Mouse (Mus musculus): ENCODE data around the gene Fes. TPM values are rescaled to one million over a fixed set of nuclear protein-coding genes. Genes with fewer than 3 reads are reported as not detected.
"Not testable (repeated sequence)": the region's sequence is repeated elsewhere in the genome, so short reads cannot be mapped to it uniquely, and the experiment has no call there.

Fes gene
- polyA plus RNA-seq, 1 experiment from 2014 or later = 8.0 TPM

DNA sequence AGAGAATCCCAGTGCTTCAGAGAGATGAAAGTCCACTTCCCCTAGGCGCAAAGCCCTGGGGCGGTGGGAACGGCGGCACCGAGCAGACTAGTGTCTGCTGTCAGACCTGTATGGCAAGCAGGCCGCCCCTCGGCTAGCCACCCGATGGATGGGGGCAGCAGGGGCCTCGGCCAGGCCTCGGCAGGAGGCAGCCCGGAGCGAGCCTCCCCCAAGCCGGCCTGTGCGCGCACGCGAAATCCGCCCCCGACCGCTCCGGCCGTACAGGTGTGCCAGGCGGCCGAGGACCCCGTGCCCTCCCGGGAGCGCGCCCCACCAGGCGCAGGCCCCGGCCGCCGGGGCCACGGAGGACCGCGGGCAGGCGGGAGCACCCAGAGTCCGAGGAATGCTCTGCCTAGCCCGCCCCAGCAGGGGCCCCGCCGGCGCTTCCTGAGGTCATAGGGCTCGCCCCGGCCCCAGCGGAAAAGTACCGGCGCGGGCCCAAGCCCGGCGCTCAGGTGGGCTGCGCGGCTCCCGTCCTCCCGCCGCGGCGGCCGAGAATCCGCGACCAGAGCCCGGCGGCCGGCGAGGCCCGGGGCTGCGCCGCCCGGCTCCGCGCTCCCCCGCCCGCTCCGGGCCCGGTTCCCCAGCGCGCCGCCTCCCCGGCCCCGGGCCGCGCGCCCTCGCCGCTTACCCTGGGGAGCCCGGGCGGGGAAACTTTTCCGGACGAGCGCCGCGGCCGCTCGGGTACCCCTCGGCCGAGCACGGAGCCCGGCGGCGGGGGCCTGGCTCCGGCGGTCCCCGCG lies 14.3 kb upstream of the Fes start:
- ATAC-seq (replicated peaks; ENCODE audit: low FRiP score, low TSS enrichment, low read depth) (peak; percentile 63), DNase-seq (ENCODE audit: low spot score) (peak; percentile 79)

GRCm38 (mm10) chr7:80401041-80401859 lies 13.5 kb upstream of the Fes start:
- peak overlapping the region; percentile 84 for H3K4me2 ChIP-seq (ENCODE audit: low read length)
- H3K36me3 ChIP-seq (ENCODE audit: control insufficient read depth, insufficient read depth, low read length) = peaks cover 17% of the 10 kb centered on the region
- peak overlapping the region; percentile 92 for H3K9ac ChIP-seq (ENCODE audit: low read length)
- peak overlapping the region; percentile 57 for H3K4me3 ChIP-seq (ENCODE audit: low read depth, low read length)
- DNase-seq (ENCODE audit: low spot score) = peak; percentile 68
- no peak for ATAC-seq (replicated peaks; ENCODE audit: low FRiP score, low TSS enrichment, low read depth)
- H3K9me3 ChIP-seq (ENCODE audit: control insufficient read depth, low read length) = no peaks in the 10 kb centered on the region
- 26% methylated on average over 5 of the region's 5 CpGs for WGBS
- no peaks in the 10 kb centered on the region for H3K27me3 ChIP-seq (replicated peaks; ENCODE audit: control insufficient read depth, insufficient read depth, low read length)
- peak overlapping the region; percentile 77; the same call in 1 of the 2 replicates for H3K27ac ChIP-seq (ENCODE audit: low read depth)
- peaks cover 25% of the 10 kb centered on the region for H3K4me1 ChIP-seq (replicated peaks; ENCODE audit: control insufficient read depth, insufficient read depth, low read length)

More for the DNA sequence above, 14.3 kb upstream of the Fes start:
- peak overlapping the region; percentile 84 for H3K4me2 ChIP-seq (ENCODE audit: low read length)
- WGBS = 1% methylated on average over 81 of the region's 102 CpGs
- peak overlapping the region; percentile 57 for H3K4me3 ChIP-seq (ENCODE audit: low read depth, low read length)
- peak overlapping the region; percentile 92 for H3K9ac ChIP-seq (ENCODE audit: low read length)
- H3K9me3 ChIP-seq (ENCODE audit: control insufficient read depth, low read length) = no peaks in the 10 kb centered on the region
- H3K27me3 ChIP-seq (replicated peaks; ENCODE audit: control insufficient read depth, insufficient read depth, low read length) = no peaks in the 10 kb centered on the region
- peak overlapping the region; percentile 77 for H3K27ac ChIP-seq (ENCODE audit: low read depth)
- peaks cover 25% of the 10 kb centered on the region for H3K4me1 ChIP-seq (replicated peaks; ENCODE audit: control insufficient read depth, insufficient read depth, low read length)
- peaks cover 10% of the 10 kb centered on the region for H3K36me3 ChIP-seq (ENCODE audit: control insufficient read depth, insufficient read depth, low read length)

- WGBS = 76% methylated on average over 6 of the region's 6 CpGs
- Histone ChIP-seq H3K9ac (ENCODE audit: low read length) (no peak overlapping the region), H3K9me3 (ENCODE audit: control insufficient read depth, low read length) (no peaks in the 10 kb centered on the region), H3K27ac (ENCODE audit: low read depth) (no peak overlapping the region), H3K36me3 (ENCODE audit: control insufficient read depth, insufficient read depth, low read length) (peaks cover 22% of the 10 kb centered on the region), H3K4me1 (replicated peaks; ENCODE audit: control insufficient read depth, insufficient read depth, low read length) (peaks cover 25% of the 10 kb centered on the region), H3K4me3 (ENCODE audit: low read depth, low read length) (no peak overlapping the region), H3K27me3 (replicated peaks; ENCODE audit: control insufficient read depth, insufficient read depth, low read length) (no peaks in the 10 kb centered on the region), H3K4me2 (ENCODE audit: low read length) (peak overlapping the region; percentile 84; the same call in 1 of the 2 replicates)
- no peak for ATAC-seq (replicated peaks; ENCODE audit: low FRiP score, low TSS enrichment, low read depth)
- DNase-seq (ENCODE audit: low spot score) = no peak
Measured at GRCm38 (mm10) chr7:80400571-80400970, 12.8 kb upstream of the Fes start.

DNA sequence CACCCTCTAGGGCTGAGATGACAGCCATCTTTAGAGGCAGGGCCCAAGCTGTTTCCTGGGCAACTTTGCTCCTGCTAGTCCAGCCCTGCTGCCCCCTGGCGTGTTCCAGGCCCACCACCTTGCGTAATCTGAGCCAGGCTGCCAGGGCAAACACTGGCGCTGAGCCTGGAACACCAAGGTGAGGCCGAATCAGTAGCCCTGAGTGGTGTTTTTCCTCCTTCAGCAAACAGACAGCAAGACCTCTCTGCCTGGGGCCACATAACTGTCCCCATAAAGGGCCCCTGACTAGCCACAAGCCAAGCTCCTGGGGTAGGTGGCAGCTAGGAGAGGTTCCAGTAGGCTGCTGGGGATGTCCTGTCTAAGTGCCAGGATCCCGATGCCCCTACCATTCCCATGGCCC lies 12.4 kb upstream of the Fes start:
- no peak overlapping the region for H3K27ac ChIP-seq (ENCODE audit: low read depth)
- H3K27me3 ChIP-seq (replicated peaks; ENCODE audit: control insufficient read depth, insufficient read depth, low read length) = no peaks in the 10 kb centered on the region
- no peak overlapping the region for H3K9ac ChIP-seq (ENCODE audit: low read length)
- H3K4me2 ChIP-seq (ENCODE audit: low read length) = no peak overlapping the region
- ATAC-seq (replicated peaks; ENCODE audit: low FRiP score, low TSS enrichment, low read depth) = no peak
- DNase-seq (ENCODE audit: low spot score) = no peak
- H3K9me3 ChIP-seq (ENCODE audit: control insufficient read depth, low read length) = no peaks in the 10 kb centered on the region
- H3K4me3 ChIP-seq (ENCODE audit: low read depth, low read length) = no peak overlapping the region
- 57% methylated on average over 5 of the region's 5 CpGs for WGBS
- peaks cover 26% of the 10 kb centered on the region for H3K36me3 ChIP-seq (ENCODE audit: control insufficient read depth, insufficient read depth, low read length)
- H3K4me1 ChIP-seq (replicated peaks; ENCODE audit: control insufficient read depth, insufficient read depth, low read length) = peaks cover 25% of the 10 kb centered on the region

DNA sequence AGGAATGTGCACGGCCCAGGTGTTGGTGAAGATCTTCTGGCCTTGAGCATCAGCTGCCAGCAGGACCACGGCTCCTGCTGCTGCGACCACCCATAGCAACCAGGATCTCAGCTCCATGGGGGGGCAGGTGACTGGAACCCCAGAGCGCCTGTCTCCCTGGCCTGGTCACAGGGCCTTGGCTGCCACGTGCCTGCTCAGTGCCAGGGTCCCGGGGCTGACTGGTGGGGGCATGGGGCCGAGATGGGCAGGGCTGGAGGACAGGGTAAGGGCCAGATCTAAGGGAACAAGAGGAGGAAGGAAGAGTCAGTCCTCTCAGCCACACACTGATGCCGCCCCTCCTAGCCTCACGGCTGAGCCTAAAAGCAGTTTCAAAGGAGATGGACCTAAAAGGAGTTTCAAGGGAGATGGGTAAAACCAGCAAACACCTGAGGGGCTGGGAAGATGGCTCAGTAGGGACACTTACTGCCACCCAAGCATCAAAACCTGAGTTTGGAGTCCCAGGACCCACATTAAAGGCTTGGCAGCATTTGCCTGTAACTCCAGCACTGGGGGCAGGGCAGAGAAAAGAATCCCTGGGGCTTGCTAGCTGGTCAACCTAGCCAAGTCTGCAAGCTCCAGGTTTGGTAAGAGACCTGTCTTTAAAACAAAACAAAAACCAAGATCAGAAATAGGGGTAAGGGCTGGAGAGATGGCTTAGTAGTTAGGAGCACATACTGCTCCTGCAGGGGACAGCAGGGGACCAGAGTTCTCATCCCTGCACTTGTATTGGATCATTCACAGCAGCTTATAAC lies 11.1 kb upstream of the Fes start:
- Histone ChIP-seq H3K4me2 (ENCODE audit: low read length) (no peak overlapping the region), H3K27me3 (replicated peaks; ENCODE audit: control insufficient read depth, insufficient read depth, low read length) (no peaks in the 10 kb centered on the region), H3K36me3 (ENCODE audit: control insufficient read depth, insufficient read depth, low read length) (peaks cover 36% of the 10 kb centered on the region), H3K27ac (ENCODE audit: low read depth) (no peak overlapping the region), H3K4me3 (ENCODE audit: low read depth, low read length) (no peak overlapping the region), H3K9me3 (ENCODE audit: control insufficient read depth, low read length) (no peaks in the 10 kb centered on the region), H3K4me1 (replicated peaks; ENCODE audit: control insufficient read depth, insufficient read depth, low read length) (peaks cover 25% of the 10 kb centered on the region), H3K9ac (ENCODE audit: low read length) (no peak overlapping the region)
- ATAC-seq (replicated peaks; ENCODE audit: low FRiP score, low TSS enrichment, low read depth) (no peak), DNase-seq (ENCODE audit: low spot score) (no peak)
- WGBS = 81% methylated on average over 9 of the region's 9 CpGs

DNA sequence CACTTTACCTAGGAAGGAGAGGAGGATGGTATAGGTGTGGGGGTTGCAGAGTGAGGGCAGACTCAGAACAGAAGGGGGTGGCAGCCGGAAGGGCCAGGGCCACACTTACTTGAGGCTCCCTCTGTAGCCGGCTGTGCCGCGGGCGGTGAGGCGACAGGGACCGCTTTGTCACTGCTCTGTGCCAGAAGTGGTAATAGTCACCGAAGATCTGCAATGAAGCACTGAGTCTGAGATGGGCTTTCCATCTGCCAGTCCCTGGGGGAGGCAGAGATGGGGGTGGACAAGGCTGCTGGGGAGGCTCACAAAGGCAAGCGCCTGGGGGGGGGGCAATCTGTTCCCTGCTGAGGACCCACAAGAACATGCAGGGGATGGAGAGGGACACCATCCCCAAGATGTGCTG lies 10.2 kb upstream of the Fes start:
- no peak overlapping the region for H3K9ac ChIP-seq (ENCODE audit: low read length)
- peaks cover 20% of the 10 kb centered on the region for H3K4me1 ChIP-seq (replicated peaks; ENCODE audit: control insufficient read depth, insufficient read depth, low read length)
- no peaks in the 10 kb centered on the region for H3K27me3 ChIP-seq (replicated peaks; ENCODE audit: control insufficient read depth, insufficient read depth, low read length)
- H3K4me3 ChIP-seq (ENCODE audit: low read depth, low read length) = no peak overlapping the region
- DNase-seq (ENCODE audit: low spot score) (no peak), ATAC-seq (replicated peaks; ENCODE audit: low FRiP score, low TSS enrichment, low read depth) (no peak)
- 92% methylated on average over 9 of the region's 9 CpGs for WGBS
- no peaks in the 10 kb centered on the region for H3K9me3 ChIP-seq (ENCODE audit: control insufficient read depth, low read length)
- H3K4me2 ChIP-seq (ENCODE audit: low read length) = no peak overlapping the region
- peaks cover 45% of the 10 kb centered on the region for H3K36me3 ChIP-seq (ENCODE audit: control insufficient read depth, insufficient read depth, low read length)
- no peak overlapping the region for H3K27ac ChIP-seq (ENCODE audit: low read depth)

DNA sequence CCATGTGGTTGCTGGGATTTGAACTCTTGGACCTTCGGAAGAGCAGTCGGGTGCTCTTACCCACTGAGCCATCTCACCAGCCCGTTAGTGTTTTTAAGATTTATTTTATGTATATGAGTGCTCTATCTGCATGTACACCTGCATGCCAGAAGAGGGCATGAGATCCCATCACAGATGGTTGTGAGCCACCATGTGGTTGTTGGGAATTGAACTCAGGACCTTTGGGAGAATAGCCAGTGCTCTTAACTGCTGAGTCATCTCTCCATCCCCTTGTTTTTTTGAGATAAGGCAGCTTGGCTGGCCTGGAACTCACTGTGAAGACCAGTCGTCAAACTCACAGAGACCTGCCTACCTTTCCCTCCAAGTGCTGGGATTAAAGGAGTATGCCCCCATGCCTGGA lies 8.7 kb upstream of the Fes start:
- not testable (repeated sequence) for H3K27ac ChIP-seq (ENCODE audit: low read depth); DNase-seq (ENCODE audit: low spot score); ATAC-seq (replicated peaks; ENCODE audit: low FRiP score, low TSS enrichment, low read depth); H3K4me3 ChIP-seq (ENCODE audit: low read depth, low read length); H3K4me2 ChIP-seq (ENCODE audit: low read length); H3K9me3 ChIP-seq (ENCODE audit: control insufficient read depth, low read length); H3K27me3 ChIP-seq (replicated peaks; ENCODE audit: control insufficient read depth, insufficient read depth, low read length); H3K9ac ChIP-seq (ENCODE audit: low read length)
- WGBS = 86% methylated on average over 4 of the region's 4 CpGs
- peaks cover 60% of the 10 kb centered on the region for H3K36me3 ChIP-seq (ENCODE audit: control insufficient read depth, insufficient read depth, low read length)
- peaks cover 17% of the 10 kb centered on the region for H3K4me1 ChIP-seq (replicated peaks; ENCODE audit: control insufficient read depth, insufficient read depth, low read length)

GRCm38 (mm10) chr7:80394600-80394999 lies 6.9 kb upstream of the Fes start:
- WGBS = 90% methylated on average over 4 of the region's 4 CpGs
- Histone ChIP-seq H3K36me3 (ENCODE audit: control insufficient read depth, insufficient read depth, low read length) (peaks cover 75% of the 10 kb centered on the region), H3K27me3 (replicated peaks; ENCODE audit: control insufficient read depth, insufficient read depth, low read length) (no peaks in the 10 kb centered on the region), H3K9ac (ENCODE audit: low read length) (no peak overlapping the region), H3K27ac (ENCODE audit: low read depth) (no peak overlapping the region), H3K4me2 (ENCODE audit: low read length) (no peak overlapping the region), H3K4me1 (replicated peaks; ENCODE audit: control insufficient read depth, insufficient read depth, low read length) (0 out of 2 replicates have a peak, but pooled peaks cover 3% of the 10 kb centered on the region), H3K9me3 (ENCODE audit: control insufficient read depth, low read length) (no peaks in the 10 kb centered on the region), H3K4me3 (ENCODE audit: low read depth, low read length) (no peak overlapping the region)
- ATAC-seq (replicated peaks; ENCODE audit: low FRiP score, low TSS enrichment, low read depth) (no peak), DNase-seq (ENCODE audit: low spot score) (no peak)

Measured in intestine, embryonic 14.5 days (tissue).